In genomic region chr1:37865401-37866215, GRCm38 (mm10) we compare ENCODE assay signal across 9 mouse cellular contexts. TPM values are rescaled to one million over a fixed set of nuclear protein-coding genes. Genes with fewer than 3 reads are reported as not detected.
A peak's percentile ranks its signal among the peaks of the same experiment; 100 is the strongest.
DNase-seq lines count a peak whose midpoint lies in the region; ATAC-seq and TF ChIP-seq lines count a peak whose summit lies in the region.
"Had no signal": no experiment of that assay in that cellular context is flagged by ENCODE, and none has a peak within 500 bp of the region (broad histone marks: within the 10 kb centered on the region; RNA-seq: fewer than 3 reads in every experiment).

No protein-coding gene starts in this region.

- H3K9ac ChIP-seq in heart, adult 2 months (ENCODE audit: low read depth, low read length) = peak overlapping the region; percentile 72
- H3K9ac ChIP-seq in forebrain, embryonic 16.5 days (replicated peaks; ENCODE audit: low read depth, low read length) = peak overlapping the region; percentile 59
- peak overlapping the region; percentile 75 for H3K9ac ChIP-seq in liver, embryonic 15.5 days

- H3K36me3 ChIP-seq in heart, adult 2 months (ENCODE audit: control insufficient read depth, insufficient read depth, low read length) = no peaks in the 10 kb centered on the region
- H3K36me3 ChIP-seq in G1E (replicated peaks) = no peaks in the 10 kb centered on the region
- no peaks in the 10 kb centered on the region for H3K36me3 ChIP-seq in forebrain, embryonic 16.5 days (ENCODE audit: control insufficient read depth, insufficient read depth)
- H3K36me3 ChIP-seq in liver, embryonic 15.5 days (replicated peaks) = no peaks in the 10 kb centered on the region

- no peaks in the 10 kb centered on the region for H3K9me3 ChIP-seq in G1E (replicated peaks)
- H3K9me3 ChIP-seq in forebrain, embryonic 16.5 days (ENCODE audit: control insufficient read depth, low read length) = no peaks in the 10 kb centered on the region
- no peaks in the 10 kb centered on the region for H3K9me3 ChIP-seq in liver, embryonic 15.5 days (replicated peaks)

- H3K27ac ChIP-seq in heart, adult 2 months = peak overlapping the region; percentile 92
- H3K27ac ChIP-seq in forebrain, embryonic 16.5 days (ENCODE audit: low read length) = peak overlapping the region; percentile 74
- peak overlapping the region; percentile 92 for H3K27ac ChIP-seq in liver, embryonic 15.5 days (replicated peaks)

- ATAC-seq in G1E (ENCODE audit: extremely low read depth, insufficient number of reproducible peaks, low FRiP score, poor library complexity, severe bottlenecking) = no peak
- ATAC-seq in forebrain, embryonic 16.5 days = no peak
- ATAC-seq in liver, embryonic 15.5 days (ENCODE audit: insufficient read depth) = no peak

- 9% methylated on average over 23 of the region's 23 CpGs for WGBS in heart, adult 2 months
- 9% methylated on average over 23 of the region's 23 CpGs for WGBS in forebrain, embryonic 16.5 days
- 9% methylated on average over 23 of the region's 23 CpGs for WGBS in liver, embryonic 15.5 days (ENCODE audit: insufficient replicate concordance)

- no peaks in the 10 kb centered on the region for H3K4me1 ChIP-seq in heart, adult 2 months (ENCODE audit: control insufficient read depth, insufficient read depth, low read length)
- peaks cover 30% of the 10 kb centered on the region for H3K4me1 ChIP-seq in G1E (ENCODE audit: insufficient read depth, low read depth, low read length)
- H3K4me1 ChIP-seq in forebrain, embryonic 16.5 days (replicated peaks; ENCODE audit: control insufficient read depth, insufficient read depth, low read length) = peaks cover 7% of the 10 kb centered on the region
- H3K4me1 ChIP-seq in liver, embryonic 15.5 days (replicated peaks) = peaks cover 33% of the 10 kb centered on the region

- H3K4me2 ChIP-seq in forebrain, embryonic 16.5 days (ENCODE audit: low read length) = peak overlapping the region; percentile 85
- peak overlapping the region; percentile 99 for H3K4me2 ChIP-seq in liver, embryonic 15.5 days

- intact Hi-C loops in heart, adult 2 months (cut with DNase I) = loop anchor here (1.0 to 2.0 kb wide), 3 partner anchors 25 to 187 kb away; partner anchors contain the start of genes Mitd1, Mrpl30 and Txndc9

- H3K4me3 ChIP-seq in heart, adult 2 months = peak overlapping the region; percentile 81
- H3K4me3 ChIP-seq in G1E (ENCODE audit: low read depth, low read length) = peak overlapping the region; percentile 80
- H3K4me3 ChIP-seq in forebrain, embryonic 16.5 days (replicated peaks; ENCODE audit: low read length) = peak overlapping the region; percentile 59
- H3K4me3 ChIP-seq in liver, embryonic 15.5 days (replicated peaks) = peak overlapping the region; percentile 76

- H3K79me2 ChIP-seq in heart, adult 2 months (replicated peaks; ENCODE audit: control insufficient read depth, insufficient read depth, low read length) = no peaks in the 10 kb centered on the region

- TF ChIP-seq EP300 in heart, adult 2 months (IDR thresholded peaks at IDR 0.05; ENCODE audit: insufficient read depth, low read depth, low read length) = no peak

- TF ChIP-seq CTCF in heart, adult 2 months (IDR thresholded peaks at IDR 0.05) = no peak
- no peak for TF ChIP-seq CTCF in G1E (IDR thresholded peaks at IDR 0.05; ENCODE audit: low read depth, low read length)

- H3K27me3 ChIP-seq in heart, adult 2 months (ENCODE audit: control insufficient read depth, insufficient read depth, low read length) = no peaks in the 10 kb centered on the region
- H3K27me3 ChIP-seq in G1E (ENCODE audit: insufficient read depth, low read length) = peaks cover 4% of the 10 kb centered on the region; the same call in 1 of the 2 replicates
- 0 out of 2 replicates have a peak, but pooled peaks cover 3% of the 10 kb centered on the region for H3K27me3 ChIP-seq in forebrain, embryonic 16.5 days (replicated peaks; ENCODE audit: control insufficient read depth, insufficient read depth, low read length)
- no peaks in the 10 kb centered on the region for H3K27me3 ChIP-seq in liver, embryonic 15.5 days
- H3K27me3 ChIP-seq: Patski had no signal

- TF ChIP-seq POLR2A in heart, adult 2 months (IDR thresholded peaks at IDR 0.05; ENCODE audit: insufficient read depth, low read depth, low read length) = peak; percentile 95

- no peak for DNase-seq in heart, adult 2 months
- no peak for DNase-seq in heart, adult 18-20 months
- no peak for DNase-seq in G1E (ENCODE audit: low spot score)
- DNase-seq in B cell, adult 2 months = no peak
- no peak for DNase-seq in layer of hippocampus, postnatal 25 days (ENCODE audit: extremely low spot score in 1 of 2, low spot score in 1 of 2)
- DNase-seq in urinary bladder, adult 18-20 months (ENCODE audit: low spot score in 2 of 2) = no peak

RNA-seq across cellular contexts. Expression of gene Tsga10, which starts 0.6 kb away (rescaled TPM):
- total RNA-seq in heart, adult 2 months (2021) = 1 to 10 TPM; 3.7 to 4.1 TPM
- 0.80 and 1.6 TPM in 2 replicates for polyA plus RNA-seq in heart, adult 2 months (2012; rRNA removed)
- total RNA-seq in heart, adult 18-20 months (2021) = 1 to 10 TPM; 4.0 to 5.0 TPM
- 8.6 and 10.2 TPM in 2 replicates for total RNA-seq in G1E (2014; fragmentation: Nextera tagmentation)
- total RNA-seq in G1E (2017) = 7.4 and 8.9 TPM in 2 replicates
- 0.23 and 0.41 TPM in 2 replicates for polyA plus RNA-seq in G1E (2012)
- polyA plus RNA-seq in forebrain, embryonic 16.5 days (2015; fragmentation: Nextera tagmentation; extraction: Ambion mirVana) = 24.9 and 26.0 TPM in 2 replicates
- 1.2 and 1.3 TPM in 2 replicates for polyA plus RNA-seq in liver, embryonic 15.5 days (2015; fragmentation: Nextera tagmentation; extraction: Ambion mirVana)
- 10 to 100 TPM; 21.7 to 25.8 TPM for total RNA-seq in layer of hippocampus, postnatal 25 days (2021)

RNA-seq across cellular contexts. Expression of gene Lipt1, which starts 5.9 kb away (rescaled TPM):
- total RNA-seq in heart, adult 2 months (2021) = 10 to 100 TPM; 11.6 to 13.2 TPM
- 6.8 and 6.9 TPM in 2 replicates for polyA plus RNA-seq in heart, adult 2 months (2012; rRNA removed)
- total RNA-seq in heart, adult 18-20 months (2021) = 10 to 100 TPM; 13.6 to 13.7 TPM
- total RNA-seq in G1E (2014; fragmentation: Nextera tagmentation) = 16.9 and 20.0 TPM in 2 replicates
- 9.2 and 9.7 TPM in 2 replicates for total RNA-seq in G1E (2017)
- 0.88 and 1.1 TPM in 2 replicates for polyA plus RNA-seq in G1E (2012)
- polyA plus RNA-seq in forebrain, embryonic 16.5 days (2015; fragmentation: Nextera tagmentation; extraction: Ambion mirVana) = 9.2 and 9.5 TPM in 2 replicates
- polyA plus RNA-seq in liver, embryonic 15.5 days (2015; fragmentation: Nextera tagmentation; extraction: Ambion mirVana) = 4.0 and 4.4 TPM in 2 replicates
- 1 to 10 TPM; 7.6 to 7.7 TPM for total RNA-seq in layer of hippocampus, postnatal 25 days (2021)

RNA-seq across cellular contexts. Expression of gene Mitd1, which starts 24.6 kb away (rescaled TPM):
- 1 to 10 TPM; 3.3 to 3.5 TPM for total RNA-seq in heart, adult 2 months (2021)
- polyA plus RNA-seq in heart, adult 2 months (2012; rRNA removed) = 2.3 and 4.5 TPM in 2 replicates
- 1 to 10 TPM; 3.6 to 4.3 TPM for total RNA-seq in heart, adult 18-20 months (2021)
- total RNA-seq in G1E (2014; fragmentation: Nextera tagmentation) = 51.3 and 68.6 TPM in 2 replicates
- 112 and 115 TPM in 2 replicates for total RNA-seq in G1E (2017)
- 5.5 and 8.6 TPM in 2 replicates for polyA plus RNA-seq in G1E (2012)
- 18.5 and 19.0 TPM in 2 replicates for polyA plus RNA-seq in forebrain, embryonic 16.5 days (2015; fragmentation: Nextera tagmentation; extraction: Ambion mirVana)
- 9.7 and 12.6 TPM in 2 replicates for polyA plus RNA-seq in liver, embryonic 15.5 days (2015; fragmentation: Nextera tagmentation; extraction: Ambion mirVana)
- total RNA-seq in layer of hippocampus, postnatal 25 days (2021) = 10 to 100 TPM in 1 of 2 experiments, 1 to 10 TPM in 1; 9.9 to 10.6 TPM

RNA-seq across cellular contexts. Expression of gene Mrpl30, which starts 24.7 kb away (rescaled TPM):
- 100 to 1,000 TPM; 374 to 447 TPM for total RNA-seq in heart, adult 2 months (2021)
- 130 and 191 TPM in 2 replicates for polyA plus RNA-seq in heart, adult 2 months (2012; rRNA removed)
- 100 to 1,000 TPM; 418 to 431 TPM for total RNA-seq in heart, adult 18-20 months (2021)
- total RNA-seq in G1E (2014; fragmentation: Nextera tagmentation) = 249 and 299 TPM in 2 replicates
- 412 and 469 TPM in 2 replicates for total RNA-seq in G1E (2017)
- 43.2 and 76.5 TPM in 2 replicates for polyA plus RNA-seq in G1E (2012)
- polyA plus RNA-seq in forebrain, embryonic 16.5 days (2015; fragmentation: Nextera tagmentation; extraction: Ambion mirVana) = 251 and 262 TPM in 2 replicates
- polyA plus RNA-seq in liver, embryonic 15.5 days (2015; fragmentation: Nextera tagmentation; extraction: Ambion mirVana) = 117 and 139 TPM in 2 replicates
- 100 to 1,000 TPM; 138 to 142 TPM for total RNA-seq in layer of hippocampus, postnatal 25 days (2021)

RNA-seq across cellular contexts. Expression of gene Lyg2, which starts 50.7 kb away (rescaled TPM):
- not detected for total RNA-seq in heart, adult 2 months (2021)
- polyA plus RNA-seq in heart, adult 2 months (2012; rRNA removed) = not detected in 2 replicates
- total RNA-seq in heart, adult 18-20 months (2021) = not detected
- total RNA-seq in G1E (2014; fragmentation: Nextera tagmentation) (not detected in 2 replicates), G1E (2017) (0.05 and 0.06 TPM in 2 replicates)
- polyA plus RNA-seq in G1E (2012) = not detected in 2 replicates
- not detected in 2 replicates for polyA plus RNA-seq in forebrain, embryonic 16.5 days (2015; fragmentation: Nextera tagmentation; extraction: Ambion mirVana)
- not detected in 2 replicates for polyA plus RNA-seq in liver, embryonic 15.5 days (2015; fragmentation: Nextera tagmentation; extraction: Ambion mirVana)
- total RNA-seq in layer of hippocampus, postnatal 25 days (2021) = under 1 TPM in 1 of 2 experiments, not detected in 1; 0.10 TPM
- polyA plus RNA-seq: Patski had no signal

Comparison
In these comparisons a context has a peak if more than half of its experiments do, and no peak if none do; other contexts are left out.
1. RNA of gene Mitd1, which starts 24.6 kb away (total RNA-seq): 51.3 to 115 TPM in G1E; 9.9 to 10.6 TPM in layer of hippocampus, postnatal 25 days, 3.6 to 4.3 TPM in heart, adult 18-20 months and 3.3 to 3.5 TPM in heart, adult 2 months; every median in the first group is over 4 times any median in the second.
2. Peak in every context shown above with its lines, with median percentiles within 50 percentile points of each other: H3K27ac ChIP-seq, H3K4me3 ChIP-seq and H3K9ac ChIP-seq.